Mouse (Mus musculus) ES-Bruce4 (cell line): ENCODE data around the gene Agap1.

Experiments
- CTCF ChIP-seq: IDR thresholded peaks from one replicate; pipeline ENCODE4 v1.8.1; 2011; ENCODE audit warnings: low read depth, low read length
- POLR2A ChIP-seq: IDR thresholded peaks from one replicate; pipeline ENCODE4 v1.8.1; 2011; ENCODE audit warnings: low read length; ENCODE audit not compliant: insufficient read depth

- TF ChIP-seq CTCF = no peak
- no peak for TF ChIP-seq POLR2A
These were observed 421.9 kb downstream of the Agap1 start for GRCm38 (mm10) chr1:89876346-89877072.
